15 mouse cellular contexts compared by ENCODE assay signal in genomic region chr1:154018241-154018640, GRCm38 (mm10).
"Had no signal": no experiment of that assay in that cellular context is flagged by ENCODE, and none has a peak within 500 bp of the region (broad histone marks: within the 10 kb centered on the region; RNA-seq: fewer than 3 reads in every experiment).

No protein-coding gene starts in this region.

- H3K9ac ChIP-seq: neural tube, embryonic 13.5 days; neural tube, embryonic 15.5 days; stomach, embryonic 15.5 days had no signal

- H3K27me3 ChIP-seq: neural tube, embryonic 13.5 days; neural tube, embryonic 15.5 days; stomach, embryonic 15.5 days had no signal

- H3K36me3 ChIP-seq: neural tube, embryonic 13.5 days; neural tube, embryonic 15.5 days; stomach, embryonic 15.5 days had no signal

- H3K4me2 ChIP-seq: neural tube, embryonic 13.5 days; neural tube, embryonic 15.5 days; stomach, embryonic 15.5 days had no signal

- H3K9me3 ChIP-seq: neural tube, embryonic 13.5 days; neural tube, embryonic 15.5 days; stomach, embryonic 15.5 days had no signal

- H3K4me3 ChIP-seq: neural tube, embryonic 13.5 days; neural tube, embryonic 15.5 days; stomach, embryonic 15.5 days had no signal

- H3K27ac ChIP-seq: neural tube, embryonic 13.5 days; neural tube, embryonic 15.5 days; stomach, embryonic 15.5 days had no signal

- H3K4me1 ChIP-seq: neural tube, embryonic 13.5 days; neural tube, embryonic 15.5 days; stomach, embryonic 15.5 days had no signal

- DNase-seq: retina, postnatal 1 day; right cerebral cortex, adult 18-20 months; right cerebral cortex, postnatal 14 days; right cerebral cortex, postnatal 25 days; right cerebral cortex, postnatal 4 days; spleen, adult 18-20 months; thymus, adult 18-20 months; thymus, adult 2 months; thymus, postnatal 14 days; thymus, postnatal 25 days; thymus, postnatal 36 days; thymus, postnatal 4 days had no signal
